Mouse (Mus musculus) Patski (cell line): ENCODE results near the gene Pabpc1l. TPM values are rescaled to one million over a fixed set of nuclear protein-coding genes. Genes with fewer than 3 reads are reported as not detected.

ENCODE experiments used
- ATAC-seq: fragments of 100-300 bp; one replicate; pipeline ENCODE4 v1.8.0; 2021
- CTCF ChIA-PET: fragments of 350-600 bp; sonication (Branson Sonifier 250); formaldehyde crosslinking; loops from one replicate; lab custom pipeline; 2022; ENCODE audit warnings: inconsistent platforms; lab: Charles Lee
- POLR2A ChIA-PET: fragments of 350-600 bp; sonication (Branson Sonifier 250); formaldehyde crosslinking; loops from one replicate; lab custom pipeline; 2022; ENCODE audit warnings: antibody characterized with exemption, inconsistent platforms; lab: Charles Lee
- DNase-seq: peaks from one replicate; pipeline ENCODE4 v3.0.0-alpha.2; 2011; ENCODE audit warnings: low read depth, low spot score
- H3K27me3 ChIP-seq: fragments of 371-371 bp; one replicate; pipeline ENCODE4 v1.5.1; 2021
- CTCF ChIP-seq: fragments of 100-300 bp; IDR thresholded peaks from one replicate; pipeline ENCODE4 v1.5.1; 2021
- in situ Hi-C: fragments of 300-500 bp; cut with MboI; formaldehyde crosslinking; loops from 3 replicates; pipeline ENCODE4 v1.11.1; 2018; ENCODE audit warnings: low pct_unique_long_range_greater_than_20kb, mixed read lengths
- polyA plus RNA-seq: library from polyadenylated mRNA; unstranded; gene quantifications from one replicate; pipeline ENCODE4 v1.2.3, GENCODE M21; 2021

The Pabpc1l gene
- polyA plus RNA-seq, 1 experiment from 2014 or later, result 0.60 TPM

GRCm38 (mm10) chr2:164084342-164084700, 59.1 kb downstream of the Pabpc1l start:
- H3K27me3 ChIP-seq, result no peaks in the 10 kb centered on the region
- no peak for TF ChIP-seq CTCF
- DNase-seq, result no peak
- in situ Hi-C loops, result no loop called here
- ChIA-PET CTCF (no interaction called here), POLR2A (interaction anchor here (1.0 kb wide), 1 partner anchor 9 kb away, joined by 4 read pairs; no protein-coding TSS in a partner anchor)
- ATAC-seq, result no peak

GRCm38 (mm10) chr2:164087416-164088017, 62.3 kb downstream of the Pabpc1l start:
- DNase-seq, result no peak
- in situ Hi-C loops, result no loop called here
- ChIA-PET CTCF (no interaction called here), POLR2A (no interaction called here)
- H3K27me3 ChIP-seq, result no peaks in the 10 kb centered on the region
- no peak for TF ChIP-seq CTCF
- ATAC-seq, result no peak

GRCm38 (mm10) chr2:164089508-164089907, 64.3 kb downstream of the Pabpc1l start:
- ChIA-PET POLR2A (no interaction called here), CTCF (interaction anchor here (0.7 to 1.5 kb wide), 3 partner anchors 14 to 429 kb away, joined by 3 to 4 read pairs (median 3); no protein-coding TSS in a partner anchor)
- no peak for DNase-seq
- in situ Hi-C loops, result no loop called here
- ATAC-seq, result no peak
- H3K27me3 ChIP-seq, result no peaks in the 10 kb centered on the region
- no peak for TF ChIP-seq CTCF

GRCm38 (mm10) chr2:164094152-164094551, 68.9 kb downstream of the Pabpc1l start:
- DNase-seq (no peak), ATAC-seq (no peak)
- in situ Hi-C loops, result no loop called here
- ChIA-PET CTCF (interaction anchor here (1.0 to 1.1 kb wide), 2 partner anchors 19 to 73 kb away, joined by 3 to 4 read pairs; no protein-coding TSS in a partner anchor), POLR2A (no interaction called here)
- peak; percentile 8 for TF ChIP-seq CTCF
- no peaks in the 10 kb centered on the region for H3K27me3 ChIP-seq

GRCm38 (mm10) chr2:164098603-164099250, 73.5 kb downstream of the Pabpc1l start:
- TF ChIP-seq CTCF, result no peak
- no peaks in the 10 kb centered on the region for H3K27me3 ChIP-seq
- ChIA-PET POLR2A (no interaction called here), CTCF (no interaction called here)
- no peak for ATAC-seq
- no peak for DNase-seq
- in situ Hi-C loops, result no loop called here

Other genes starting within 250 kb of the Pabpc1l start
- gene Ccn5, start 204.6 kb upstream of the Pabpc1l start, polyA plus RNA-seq, result 143 TPM
- not detected for gene Kcnk15, start 171.8 kb upstream of the Pabpc1l start, polyA plus RNA-seq
- not detected for gene Rims4, start 106.8 kb upstream of the Pabpc1l start, polyA plus RNA-seq
- gene Ywhab, start 30.5 kb upstream of the Pabpc1l start, polyA plus RNA-seq, result 219 TPM
- gene Stk4, start 44.9 kb downstream of the Pabpc1l start, polyA plus RNA-seq, result 28.8 TPM
- 58.3 TPM for gene Tomm34, start 45.7 kb downstream of the Pabpc1l start, polyA plus RNA-seq
- not detected for gene Kcns1, start 145.7 kb downstream of the Pabpc1l start, polyA plus RNA-seq
- 0.05 TPM for gene Wfdc5, start 157.3 kb downstream of the Pabpc1l start, polyA plus RNA-seq
- not detected for gene Wfdc12, start 165.2 kb downstream of the Pabpc1l start, polyA plus RNA-seq
- gene Wfdc15a, start 174.7 kb downstream of the Pabpc1l start, polyA plus RNA-seq, result not detected
- gene Wfdc15b, start 196.2 kb downstream of the Pabpc1l start, polyA plus RNA-seq, result not detected
- not detected for gene Svs2, start 213.0 kb downstream of the Pabpc1l start, polyA plus RNA-seq
- not detected for gene Svs3b, start 231.2 kb downstream of the Pabpc1l start, polyA plus RNA-seq